ENCODE assay signal across 8 mouse cellular contexts in genomic region chr1:66701576-66701940, GRCm38 (mm10). TPM values are rescaled to one million over a fixed set of nuclear protein-coding genes. Genes with fewer than 3 reads are reported as not detected.
DNase-seq lines count a peak whose midpoint lies in the region; ATAC-seq and TF ChIP-seq lines count a peak whose summit lies in the region.

No protein-coding gene starts in this region.

- H3K4me2 ChIP-seq in hindbrain, embryonic 13.5 days: peak overlapping the region; percentile 69

- peak overlapping the region; percentile 90 for H3K27ac ChIP-seq in gastrocnemius, adult 2 months
- 0 out of 2 replicates have a peak overlapping the region, but pooled peaks have one; percentile 79 for H3K27ac ChIP-seq in hindbrain, embryonic 13.5 days

- no peak for ATAC-seq in G1E (ENCODE audit: extremely low read depth, insufficient number of reproducible peaks, low FRiP score, poor library complexity, severe bottlenecking)
- no peak for ATAC-seq in hindbrain, embryonic 13.5 days (ENCODE audit: low FRiP score)
- ATAC-seq in megakaryocyte, adult 5-6 weeks (ENCODE audit: poor library complexity, severe bottlenecking): 0 out of 2 replicates have a peak, but pooled peaks have one; percentile 14
- no peak for ATAC-seq in monocyte, adult 5-6 weeks (replicated peaks; ENCODE audit: insufficient number of reproducible peaks, low FRiP score, low TSS enrichment, poor library complexity, severe bottlenecking)
- ATAC-seq in erythroid progenitor cell, adult 5-6 weeks (replicated peaks; ENCODE audit: low FRiP score, poor library complexity, severe bottlenecking): no peak
- ATAC-seq in cerebellum, adult (ENCODE audit: insufficient number of reproducible peaks, low FRiP score, low TSS enrichment): no peak

- peaks cover 38% of the 10 kb centered on the region for H3K4me1 ChIP-seq in G1E (ENCODE audit: insufficient read depth, low read depth, low read length)
- H3K4me1 ChIP-seq in hindbrain, embryonic 13.5 days (replicated peaks): peaks cover 28% of the 10 kb centered on the region

- peaks cover 34% of the 10 kb centered on the region for H3K36me3 ChIP-seq in G1E (replicated peaks)
- peaks cover 3% of the 10 kb centered on the region for H3K36me3 ChIP-seq in hindbrain, embryonic 13.5 days

- no peaks in the 10 kb centered on the region for H3K9me3 ChIP-seq in G1E (replicated peaks)
- H3K9me3 ChIP-seq in hindbrain, embryonic 13.5 days: no peaks in the 10 kb centered on the region

- peak overlapping the region; percentile 88 for H3K9ac ChIP-seq in hindbrain, embryonic 13.5 days

- 39% methylated on average over 2 of the region's 2 CpGs for WGBS in hindbrain, embryonic 13.5 days

- H3K27me3 ChIP-seq in G1E (ENCODE audit: insufficient read depth, low read length): no peaks in the 10 kb centered on the region
- no peaks in the 10 kb centered on the region for H3K27me3 ChIP-seq in hindbrain, embryonic 13.5 days

- intact Hi-C loops in gastrocnemius, adult 2 months (cut with DNase I): loop anchor here (2.0 to 10.0 kb wide), 2 partner anchors 115 to 333 kb away; partner anchors contain the start of genes Kansl1l and Lancl1
- intact Hi-C loops in gastrocnemius, postnatal 36 days (cut with DNase I): no loop called here

- TF ChIP-seq CTCF in gastrocnemius, adult 2 months (IDR thresholded peaks at IDR 0.05): no peak
- no peak for TF ChIP-seq CTCF in G1E (IDR thresholded peaks at IDR 0.05; ENCODE audit: low read depth, low read length)

- H3K4me3 ChIP-seq in gastrocnemius, adult 2 months: peak overlapping the region; percentile 87
- peak overlapping the region; percentile 97 for H3K4me3 ChIP-seq in G1E (ENCODE audit: low read depth, low read length)
- H3K4me3 ChIP-seq in hindbrain, embryonic 13.5 days: peak overlapping the region; percentile 86

- no peak for DNase-seq in gastrocnemius, adult 2 months
- DNase-seq in gastrocnemius, postnatal 36 days: no peak
- DNase-seq in G1E (ENCODE audit: low spot score): no peak

RNA-seq across cellular contexts. Expression of gene Rpe, which starts 0.9 kb away (rescaled TPM):
- total RNA-seq in gastrocnemius, adult 2 months (2021): 10 to 100 TPM in 1 of 2 experiments, 1 to 10 TPM in 1; 8.8 to 10.7 TPM
- total RNA-seq in gastrocnemius, postnatal 36 days (2021): 10 to 100 TPM in 1 of 2 experiments, 1 to 10 TPM in 1; 7.5 to 10.2 TPM
- total RNA-seq in G1E (2014; fragmentation: Nextera tagmentation) (122 and 128 TPM in 2 replicates), G1E (2017) (83.4 and 92.9 TPM in 2 replicates)
- 23.1 and 28.0 TPM in 2 replicates for polyA plus RNA-seq in G1E (2012)
- polyA plus RNA-seq in hindbrain, embryonic 13.5 days (2015; fragmentation: Nextera tagmentation; extraction: Ambion mirVana): 37.2 and 44.5 TPM in 2 replicates
- 52.5 and 61.6 TPM in 2 replicates for total RNA-seq in megakaryocyte, adult 5-6 weeks (2015)
- total RNA-seq in megakaryocyte, adult 5-6 weeks (2017): 55.9 and 58.9 TPM in 2 replicates
- 39.6 to 60.5 TPM (median 46.8 TPM) in 3 replicates for total RNA-seq in monocyte, adult 5-6 weeks (2017)
- total RNA-seq in erythroid progenitor cell, adult 5-6 weeks (2015; ENCODE audit: low replicate concordance): 24.9 and 31.9 TPM in 2 replicates
- total RNA-seq in erythroid progenitor cell, adult 5-6 weeks (2017; ENCODE audit: low replicate concordance): 34.8 and 39.9 TPM in 2 replicates
